Mouse (Mus musculus): ENCODE results near the gene P2rx2. TPM values are rescaled to one million over a fixed set of nuclear protein-coding genes. Genes with fewer than 3 reads are reported as not detected.
A peak's percentile ranks its signal among the peaks of the same experiment; 100 is the strongest.

Gene P2rx2
- polyA plus RNA-seq (2014; fragmentation: Nextera tagmentation; extraction: Ambion mirVana): 0.88 and 0.92 TPM in 2 replicates

DNA sequence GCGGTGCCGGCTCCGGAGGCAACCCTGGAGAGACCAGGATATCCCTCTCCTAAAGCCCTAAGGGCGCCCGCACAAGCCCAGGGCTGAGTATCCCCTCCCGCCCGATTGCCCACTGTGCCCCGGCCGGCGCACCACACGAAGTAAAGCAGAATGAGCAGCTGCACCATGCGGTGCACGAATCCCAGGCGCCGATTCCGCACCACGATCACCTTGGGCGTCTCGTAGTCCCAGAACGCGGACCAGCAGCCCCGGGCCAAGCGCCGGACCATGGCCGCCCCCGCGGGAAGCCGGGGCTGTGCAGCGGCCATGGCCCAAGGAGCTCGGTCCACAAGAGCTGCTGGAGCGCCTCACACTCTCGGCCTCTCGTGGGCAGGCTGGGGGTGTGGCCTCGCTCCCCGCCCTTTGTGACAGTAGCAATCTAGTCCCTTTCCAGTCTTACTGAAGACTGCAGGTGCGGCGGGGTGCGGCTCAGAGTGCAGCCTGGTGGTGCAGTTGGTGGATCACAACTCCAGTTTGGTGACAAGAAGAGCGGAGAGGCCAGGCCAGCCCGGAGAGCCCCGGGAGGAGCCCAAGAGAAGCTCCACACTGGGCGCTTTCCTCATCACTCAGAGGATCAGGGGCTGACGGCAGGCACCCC, at the start of gene P2rx2:
P2rx2 (minus strand) TSS at position 565 of the 637 bp plus-strand sequence.
- no peak within 1 kb of the TSS for H3K27ac ChIP-seq (ENCODE audit: low read depth, low read length)

GRCm38 (mm10) chr5:110392727-110393126, 49.7 kb upstream of the P2rx2 start:
- no peak overlapping the region for H3K4me2 ChIP-seq
- WGBS: 82% methylated on average over 5 of the region's 5 CpGs

More for the DNA sequence above, at the start of gene P2rx2:
- Histone ChIP-seq H3K9me3 (ENCODE audit: control insufficient read depth, low read length) (no peaks in the 10 kb centered on the region), H3K27me3 (ENCODE audit: control insufficient read depth, insufficient read depth, low read length) (peaks cover 17% of the 10 kb centered on the region), H3K4me3 (ENCODE audit: low read depth, low read length) (peak within 1 kb of the TSS; percentile 45), H3K9ac (ENCODE audit: low read length) (peak within 1 kb of the TSS; percentile 70), H3K4me2 (peak within 1 kb of the TSS; percentile 95), H3K36me3 (ENCODE audit: control insufficient read depth, insufficient read depth, low read length) (peaks cover 3% of the 10 kb centered on the region; the same call in 1 of the 2 replicates), H3K4me1 (ENCODE audit: control insufficient read depth, insufficient read depth, low read length) (peaks cover 7% of the 10 kb centered on the region; the same call in 1 of the 2 replicates)
- WGBS: under 1% methylated on average over 43 of the region's 43 CpGs
- peak; percentile 72 for ATAC-seq (ENCODE audit: low FRiP score)
- DNase-seq (ENCODE audit: low spot score, missing footprints): peak; percentile 96

DNA sequence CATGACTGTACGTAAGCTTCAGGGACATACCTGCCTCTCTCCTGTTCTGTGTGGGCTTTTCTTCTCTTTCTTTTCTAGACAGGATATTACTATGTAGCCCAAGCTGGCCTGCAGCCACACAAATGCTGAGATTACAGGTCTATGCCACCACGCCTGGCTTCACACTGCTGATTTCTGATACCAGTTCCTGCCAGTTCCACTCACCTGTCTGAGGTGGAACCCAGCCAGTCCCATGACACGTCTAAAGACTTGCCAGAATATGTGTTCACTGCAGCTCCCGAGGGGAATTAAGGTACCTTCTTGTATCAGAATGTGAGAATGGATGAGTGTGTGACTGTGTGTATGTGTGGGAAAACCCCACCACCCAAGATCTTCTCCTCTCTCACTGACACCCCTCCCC, 47.6 kb upstream of the P2rx2 start:
- no peak for ATAC-seq (ENCODE audit: low FRiP score)
- H3K27ac ChIP-seq (ENCODE audit: low read depth, low read length): no peak overlapping the region
- no peak overlapping the region for H3K9ac ChIP-seq (ENCODE audit: low read length)
- no peaks in the 10 kb centered on the region for H3K36me3 ChIP-seq (ENCODE audit: control insufficient read depth, insufficient read depth, low read length)
- 84% methylated on average over 4 of the region's 4 CpGs for WGBS
- H3K4me1 ChIP-seq (ENCODE audit: control insufficient read depth, insufficient read depth, low read length): peaks cover 3% of the 10 kb centered on the region; the same call in 1 of the 2 replicates
- no peaks in the 10 kb centered on the region for H3K9me3 ChIP-seq (ENCODE audit: control insufficient read depth, low read length)
- H3K27me3 ChIP-seq (ENCODE audit: control insufficient read depth, insufficient read depth, low read length): peaks cover 6% of the 10 kb centered on the region
- H3K4me2 ChIP-seq: no peak overlapping the region
- DNase-seq (ENCODE audit: low spot score, missing footprints): no peak
- H3K4me3 ChIP-seq (ENCODE audit: low read depth, low read length): no peak overlapping the region

More at GRCm38 (mm10) chr5:110392727-110393126, 49.7 kb upstream of the P2rx2 start:
- no peaks in the 10 kb centered on the region; the same call in 1 of the 2 replicates for H3K27me3 ChIP-seq (ENCODE audit: control insufficient read depth, insufficient read depth, low read length)
- no peak overlapping the region for H3K27ac ChIP-seq (ENCODE audit: low read depth, low read length)
- no peaks in the 10 kb centered on the region for H3K4me1 ChIP-seq (ENCODE audit: control insufficient read depth, insufficient read depth, low read length)
- ATAC-seq (ENCODE audit: low FRiP score) (no peak), DNase-seq (ENCODE audit: low spot score, missing footprints) (no peak)
- H3K36me3 ChIP-seq (ENCODE audit: control insufficient read depth, insufficient read depth, low read length): no peaks in the 10 kb centered on the region
- no peak overlapping the region for H3K9ac ChIP-seq (ENCODE audit: low read length)
- no peaks in the 10 kb centered on the region for H3K9me3 ChIP-seq (ENCODE audit: control insufficient read depth, low read length)
- H3K4me3 ChIP-seq (ENCODE audit: low read depth, low read length): no peak overlapping the region

- Histone ChIP-seq H3K9me3 (ENCODE audit: control insufficient read depth, low read length) (no peaks in the 10 kb centered on the region), H3K27me3 (ENCODE audit: control insufficient read depth, insufficient read depth, low read length) (peaks cover 6% of the 10 kb centered on the region), H3K27ac (ENCODE audit: low read depth, low read length) (no peak overlapping the region), H3K9ac (ENCODE audit: low read length) (peak overlapping the region; percentile 59; the same call in 1 of the 2 replicates), H3K4me1 (ENCODE audit: control insufficient read depth, insufficient read depth, low read length) (peaks cover 3% of the 10 kb centered on the region; the same call in 1 of the 2 replicates), H3K36me3 (ENCODE audit: control insufficient read depth, insufficient read depth, low read length) (no peaks in the 10 kb centered on the region), H3K4me3 (ENCODE audit: low read depth, low read length) (peak overlapping the region; percentile 61), H3K4me2 (peak overlapping the region; percentile 63)
- WGBS: 12% methylated on average over 8 of the region's 8 CpGs
- DNase-seq (ENCODE audit: low spot score, missing footprints) (peak; percentile 86), ATAC-seq (ENCODE audit: low FRiP score) (0 out of 2 replicates have a peak, but pooled peaks have one; percentile 3)
Observed at GRCm38 (mm10) chr5:110387332-110387731, 44.3 kb upstream of the P2rx2 start.

GRCm38 (mm10) chr5:110386371-110387330, 43.6 kb upstream of the P2rx2 start:
- peak overlapping the region; percentile 61 for H3K4me3 ChIP-seq (ENCODE audit: low read depth, low read length)
- H3K27ac ChIP-seq (ENCODE audit: low read depth, low read length): no peak overlapping the region
- DNase-seq (ENCODE audit: low spot score, missing footprints) (peak; percentile 96), ATAC-seq (ENCODE audit: low FRiP score) (peak; percentile 91)
- H3K27me3 ChIP-seq (ENCODE audit: control insufficient read depth, insufficient read depth, low read length): peaks cover 6% of the 10 kb centered on the region
- H3K36me3 ChIP-seq (ENCODE audit: control insufficient read depth, insufficient read depth, low read length): no peaks in the 10 kb centered on the region
- H3K9me3 ChIP-seq (ENCODE audit: control insufficient read depth, low read length): no peaks in the 10 kb centered on the region
- H3K9ac ChIP-seq (ENCODE audit: low read length): peak overlapping the region; percentile 73
- under 1% methylated on average over 90 of the region's 90 CpGs for WGBS
- H3K4me1 ChIP-seq (ENCODE audit: control insufficient read depth, insufficient read depth, low read length): peaks cover 3% of the 10 kb centered on the region; the same call in 1 of the 2 replicates
- H3K4me2 ChIP-seq: peak overlapping the region; percentile 63

DNA sequence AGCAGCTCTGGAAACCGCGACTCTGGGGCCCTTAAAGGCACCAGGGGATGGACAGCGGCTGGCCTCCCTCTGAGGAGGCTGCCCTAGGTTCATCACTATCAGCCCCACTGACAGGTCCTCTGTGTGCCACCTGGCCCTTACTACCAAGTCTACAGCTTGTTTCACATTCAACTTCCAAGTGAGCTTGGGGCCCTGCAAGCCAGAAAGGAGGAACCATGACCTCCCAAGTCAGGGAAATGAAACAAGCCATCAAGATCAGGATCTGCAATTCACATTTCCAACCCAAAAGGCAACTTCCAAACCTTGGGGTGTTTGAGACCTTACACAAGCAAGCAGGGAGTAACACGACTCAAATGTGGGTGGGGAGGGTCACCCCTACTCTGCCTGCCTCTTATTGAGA, 42.3 kb upstream of the P2rx2 start:
- Histone ChIP-seq H3K27me3 (ENCODE audit: control insufficient read depth, insufficient read depth, low read length) (peaks cover 6% of the 10 kb centered on the region), H3K27ac (ENCODE audit: low read depth, low read length) (no peak overlapping the region), H3K9ac (ENCODE audit: low read length) (no peak overlapping the region), H3K4me3 (ENCODE audit: low read depth, low read length) (peak overlapping the region; percentile 61; the same call in 1 of the 2 replicates), H3K36me3 (ENCODE audit: control insufficient read depth, insufficient read depth, low read length) (no peaks in the 10 kb centered on the region), H3K4me1 (ENCODE audit: control insufficient read depth, insufficient read depth, low read length) (peaks cover 3% of the 10 kb centered on the region; the same call in 1 of the 2 replicates), H3K9me3 (ENCODE audit: control insufficient read depth, low read length) (no peaks in the 10 kb centered on the region), H3K4me2 (peak overlapping the region; percentile 63)
- DNase-seq (ENCODE audit: low spot score, missing footprints): peak; percentile 82
- 53% methylated on average over 4 of the region's 4 CpGs for WGBS
- ATAC-seq (ENCODE audit: low FRiP score): no peak

DNA sequence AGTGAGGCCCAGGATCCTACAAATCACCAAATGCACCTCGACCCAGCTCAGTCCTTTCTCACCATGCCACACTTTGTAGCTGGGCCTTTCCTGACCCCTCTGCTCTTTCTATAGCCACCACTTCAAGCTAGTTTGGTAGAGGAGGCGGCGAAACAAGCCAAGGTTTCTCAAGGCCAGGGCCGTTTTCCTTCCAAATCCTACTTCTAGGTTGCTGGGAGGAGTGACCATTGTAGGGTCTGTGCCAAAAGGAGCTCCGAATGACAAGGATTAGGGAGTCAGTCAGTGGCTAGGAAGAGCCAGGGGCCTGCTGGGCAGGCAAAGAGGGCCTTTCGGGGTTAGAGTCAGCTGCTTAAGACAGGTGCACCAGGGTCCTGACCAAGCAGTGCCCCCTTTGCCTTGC, 41.5 kb upstream of the P2rx2 start:
- 66% methylated on average over 6 of the region's 6 CpGs for WGBS
- no peak overlapping the region for H3K9ac ChIP-seq (ENCODE audit: low read length)

GRCm38 (mm10) chr5:110379823-110380222, 36.8 kb upstream of the P2rx2 start:
- ATAC-seq (ENCODE audit: low FRiP score): no peak
- DNase-seq (ENCODE audit: low spot score, missing footprints): peak; percentile 57
- Histone ChIP-seq H3K4me1 (ENCODE audit: control insufficient read depth, insufficient read depth, low read length) (no peaks in the 10 kb centered on the region), H3K4me3 (ENCODE audit: low read depth, low read length) (no peak overlapping the region), H3K9ac (ENCODE audit: low read length) (no peak overlapping the region), H3K36me3 (ENCODE audit: control insufficient read depth, insufficient read depth, low read length) (peaks cover 10% of the 10 kb centered on the region), H3K4me2 (no peak overlapping the region), H3K9me3 (ENCODE audit: control insufficient read depth, low read length) (no peaks in the 10 kb centered on the region), H3K27me3 (ENCODE audit: control insufficient read depth, insufficient read depth, low read length) (no peaks in the 10 kb centered on the region), H3K27ac (ENCODE audit: low read depth, low read length) (no peak overlapping the region)
- 88% methylated on average over 4 of the region's 4 CpGs for WGBS

More for the DNA sequence above, 41.5 kb upstream of the P2rx2 start:
- H3K9me3 ChIP-seq (ENCODE audit: control insufficient read depth, low read length): no peaks in the 10 kb centered on the region
- H3K27me3 ChIP-seq (ENCODE audit: control insufficient read depth, insufficient read depth, low read length): peaks cover 6% of the 10 kb centered on the region
- DNase-seq (ENCODE audit: low spot score, missing footprints) (peak; percentile 66), ATAC-seq (ENCODE audit: low FRiP score) (no peak)
- no peak overlapping the region for H3K27ac ChIP-seq (ENCODE audit: low read depth, low read length)
- H3K4me2 ChIP-seq: no peak overlapping the region
- H3K36me3 ChIP-seq (ENCODE audit: control insufficient read depth, insufficient read depth, low read length): no peaks in the 10 kb centered on the region
- peaks cover 3% of the 10 kb centered on the region; the same call in 1 of the 2 replicates for H3K4me1 ChIP-seq (ENCODE audit: control insufficient read depth, insufficient read depth, low read length)
- H3K4me3 ChIP-seq (ENCODE audit: low read depth, low read length): no peak overlapping the region

Data from midbrain, embryonic 11.5 days (tissue).